Mouse (Mus musculus): Measurements from ENCODE around the gene Fbxw8.

Fbxw8 gene

DNA sequence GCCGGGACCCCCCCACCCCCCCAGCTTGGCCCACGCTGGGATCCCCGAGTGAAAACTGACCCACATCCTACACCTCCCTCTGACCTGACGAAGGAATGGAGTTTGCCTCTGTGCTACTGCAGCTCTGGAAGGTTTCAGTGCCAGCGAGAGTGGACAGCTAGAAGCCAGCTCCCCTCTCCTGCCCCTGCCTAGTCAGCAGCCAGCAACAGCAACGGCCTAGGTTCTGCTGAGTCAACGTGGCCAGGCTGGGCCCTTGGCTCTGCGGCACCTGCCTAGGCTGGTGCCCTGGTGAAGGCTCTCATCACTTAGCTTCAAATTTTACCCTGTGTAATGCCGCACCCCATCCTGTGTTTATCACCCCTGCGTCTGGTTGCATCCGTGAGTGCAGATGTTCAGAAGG is 135.4 kb downstream of the Fbxw8 start:
- no peak for DNase-seq (ENCODE audit: low spot score)

DNA sequence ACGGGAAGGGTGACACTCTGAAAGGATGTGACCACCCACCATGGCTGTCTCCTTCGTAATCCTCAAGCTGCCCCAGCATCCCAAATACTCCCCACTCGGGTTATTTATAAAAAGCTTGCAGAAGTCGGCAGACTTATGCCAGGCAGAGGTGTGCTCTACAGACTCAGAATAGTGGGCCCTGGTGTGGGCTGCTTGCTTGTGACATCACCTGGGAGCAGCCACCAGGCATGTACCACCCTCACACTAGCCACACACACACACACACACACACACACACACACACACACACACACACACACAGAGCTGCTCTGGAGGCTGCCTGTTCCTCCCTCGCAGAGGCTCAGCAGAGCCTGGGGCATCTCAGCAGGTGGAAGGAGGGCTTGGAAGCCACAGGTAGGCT is 137.7 kb downstream of the Fbxw8 start:
- DNase-seq (ENCODE audit: low spot score): no peak

DNA sequence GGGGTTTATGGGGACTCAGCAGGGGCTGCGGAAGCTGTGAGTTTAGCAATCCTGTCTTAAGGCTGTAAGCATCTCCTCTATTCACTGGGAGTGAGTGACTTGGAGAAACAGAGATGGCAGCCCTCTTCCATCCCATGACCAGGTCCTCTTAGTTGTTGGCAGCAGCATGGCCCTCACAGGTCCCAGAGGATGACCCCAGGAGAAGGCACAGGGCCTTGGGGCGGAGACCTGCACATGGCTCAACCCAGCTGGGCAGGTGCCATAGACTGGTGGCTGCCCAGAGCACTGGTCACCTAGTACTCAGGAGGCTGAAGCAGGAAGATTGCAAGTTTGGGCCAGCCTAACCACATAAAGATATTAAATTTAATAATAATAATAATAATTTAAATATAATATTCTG is 139.6 kb downstream of the Fbxw8 start:
- DNase-seq (ENCODE audit: low spot score): no peak

DNA sequence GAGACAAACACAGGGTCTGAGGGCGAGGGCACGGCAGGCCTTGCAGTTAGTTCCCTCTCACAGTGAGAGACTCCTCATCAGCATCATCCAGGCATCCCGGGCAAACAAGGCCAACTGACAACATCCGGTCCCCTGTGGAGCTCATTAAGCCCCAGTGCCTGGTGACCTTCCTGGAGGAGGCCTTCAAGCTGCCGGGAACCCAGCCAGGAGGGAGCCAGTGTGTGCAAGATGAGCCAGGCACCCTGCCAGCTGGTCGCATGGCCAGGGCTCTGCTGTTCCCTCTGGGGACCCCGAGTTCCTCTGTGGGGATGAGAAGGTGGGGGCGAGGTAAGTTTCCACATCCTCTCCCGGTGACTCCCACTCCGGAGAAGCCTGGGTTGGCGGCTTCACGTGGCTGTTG is 140.2 kb downstream of the Fbxw8 start:
- DNase-seq (ENCODE audit: low spot score): peak; percentile 79

Measured in ovary, postnatal 36 days (tissue).